Mouse (Mus musculus) thymus, postnatal 4 days (tissue): ENCODE results near the gene Suox.
"Not testable (repeated sequence)": the region's sequence is repeated elsewhere in the genome, so short reads cannot be mapped to it uniquely, and the experiment has no call there.

Experiments
- DNase-seq: peaks from one replicate; pipeline ENCODE4 v3.0.0; 2021

Gene Suox

GRCm38 (mm10) chr10:128663441-128664220 lies 10.2 kb downstream of the Suox start:
- no peak for DNase-seq

GRCm38 (mm10) chr10:128662465-128662864 lies 11.4 kb downstream of the Suox start:
- no peak for DNase-seq

- DNase-seq = no peak
Observed at GRCm38 (mm10) chr10:128659490-128659889, 14.4 kb downstream of the Suox start.

- no peak for DNase-seq
Observed at GRCm38 (mm10) chr10:128657844-128658243, 16.0 kb downstream of the Suox start.

- no peak for DNase-seq
Observed at GRCm38 (mm10) chr10:128656731-128657130, 17.1 kb downstream of the Suox start.

GRCm38 (mm10) chr10:128655254-128655653 lies 18.6 kb downstream of the Suox start:
- no peak for DNase-seq

- DNase-seq = no peak
Observed at GRCm38 (mm10) chr10:128653866-128654265, 20.0 kb downstream of the Suox start.

GRCm38 (mm10) chr10:128646139-128647089 lies 27.5 kb downstream of the Suox start:
- peak; percentile 59 for DNase-seq

- DNase-seq = peak; percentile 68
Observed at GRCm38 (mm10) chr10:128645111-128646011, 28.5 kb downstream of the Suox start, which contains the start of gene Ikzf4. Ikzf4 (minus strand) TSS chr10:128645991.

GRCm38 (mm10) chr10:128642749-128643148 lies 31.1 kb downstream of the Suox start:
- no peak for DNase-seq

GRCm38 (mm10) chr10:128641871-128642270 lies 32.0 kb downstream of the Suox start:
- DNase-seq = no peak

- DNase-seq = no peak
Observed at GRCm38 (mm10) chr10:128640891-128641290, 33.0 kb downstream of the Suox start.

GRCm38 (mm10) chr10:128639999-128640398 lies 33.9 kb downstream of the Suox start:
- no peak for DNase-seq

GRCm38 (mm10) chr10:128637011-128637410 lies 36.9 kb downstream of the Suox start:
- DNase-seq = peak; percentile 79

GRCm38 (mm10) chr10:128636561-128636960 lies 37.3 kb downstream of the Suox start:
- peak; percentile 69 for DNase-seq

- DNase-seq = no peak
Observed at GRCm38 (mm10) chr10:128635697-128636096, 38.2 kb downstream of the Suox start.

- DNase-seq = no peak
Observed at GRCm38 (mm10) chr10:128631571-128631970, 42.3 kb downstream of the Suox start.

GRCm38 (mm10) chr10:128630306-128630705 lies 43.6 kb downstream of the Suox start:
- DNase-seq = not testable (repeated sequence)

GRCm38 (mm10) chr10:128629746-128630145 lies 44.1 kb downstream of the Suox start:
- no peak for DNase-seq

- DNase-seq = no peak
Observed at GRCm38 (mm10) chr10:128627398-128628317, 46.2 kb downstream of the Suox start.
